Mouse (Mus musculus) forebrain, postnatal 0 days (tissue): Measurements from ENCODE around the gene Rims3. TPM values are rescaled to one million over a fixed set of nuclear protein-coding genes. Genes with fewer than 3 reads are reported as not detected.
A peak's percentile ranks its signal among the peaks of the same experiment; 100 is the strongest.

Experiments used
- ATAC-seq: fragments of 200-750 bp; cut with Nextera tagmentation; 2 replicates; pipeline ENCODE4 v1.8.0; 2017; ENCODE audit warnings: mild to moderate bottlenecking, moderate library complexity
- DNase-seq: peaks from one replicate; pipeline ENCODE4 v3.0.0-alpha.2; 2015
- H3K27ac ChIP-seq: fragments of 300-500 bp; sonication (generic); 2 replicates; pipeline ENCODE4 v1.5.1; 2014; ENCODE audit warnings: low read depth, mild to moderate bottlenecking, antibody characterized with exemption, low read length, moderate library complexity, mixed read lengths
- H3K27me3 ChIP-seq: fragments of 300-500 bp; sonication (generic); 2 replicates; pipeline ENCODE4 v1.6.1; 2014; ENCODE audit warnings: mild to moderate bottlenecking, low read length, mixed read lengths; ENCODE audit not compliant: insufficient read depth
- H3K36me3 ChIP-seq: fragments of 300-500 bp; sonication (generic); 2 replicates; pipeline ENCODE4 v1.6.1; 2014; ENCODE audit warnings: mild to moderate bottlenecking, moderate library complexity; ENCODE audit not compliant: insufficient read depth
- H3K4me1 ChIP-seq: fragments of 300-500 bp; sonication (generic); 2 replicates; pipeline ENCODE4 v1.6.1; 2014; ENCODE audit warnings: antibody characterized with exemption; ENCODE audit not compliant: insufficient read depth
- H3K4me2 ChIP-seq: fragments of 300-500 bp; sonication (generic); 2 replicates; pipeline ENCODE4 v1.6.1; 2014; ENCODE audit warnings: low read depth, mild to moderate bottlenecking, moderate library complexity
- H3K4me3 ChIP-seq: fragments of 300-500 bp; sonication (generic); 2 replicates; pipeline ENCODE4 v1.5.1; 2014; ENCODE audit warnings: low read depth, low read length, mixed read lengths
- H3K9ac ChIP-seq: fragments of 300-500 bp; sonication (generic); 2 replicates; pipeline ENCODE4 v1.6.1; 2014; ENCODE audit warnings: mild to moderate bottlenecking
- H3K9me3 ChIP-seq: fragments of 300-500 bp; sonication (generic); 2 replicates; pipeline ENCODE4 v1.6.1; 2016; ENCODE audit warnings: low read length
- CTCF ChIP-seq: sonication (generic); IDR thresholded peaks from 2 replicates; pipeline ENCODE4 v1.5.1; 2016; ENCODE audit warnings: antibody characterized with exemption, control low read depth, low read depth
- WGBS: fragments of 180-500 bp; shearing (Covaris S2); extraction: QIAGEN DNeasy Blood & Tissue Kit; methylation state at CpG from one replicate; pipeline ENCODE4 v1.1.7; 2014; 5-methylcytosine and 5-hydroxymethylcytosine counted together
- polyA plus RNA-seq: library from polyadenylated mRNA; unstranded; fragments of >200 nt; fragmentation: Nextera tagmentation; extraction: Ambion mirVana; gene quantifications from 2 replicates; pipeline ENCODE4 v1.2.1, GENCODE M21; 2015
- total RNA-seq: library from RNA; depleted of rRNA; stranded (reverse); fragments of >200 nt; gene quantifications from 2 replicates; pipeline ENCODE4 v1.2.3, GENCODE M21; 2014

Gene Rims3
- total and polyA plus RNA-seq, 2 experiments from 2014 or later = 21.7 to 86.1 TPM

GRCm38 (mm10) chr4:120904533-120904932, 49.9 kb downstream of the Rims3 start:
- no peaks in the 10 kb centered on the region for H3K27me3 ChIP-seq
- ATAC-seq = no peak
- no peak overlapping the region for H3K9ac ChIP-seq
- no peak for DNase-seq
- no peak overlapping the region for H3K4me3 ChIP-seq
- no peak overlapping the region for H3K27ac ChIP-seq
- WGBS = 80% methylated on average over 4 of the region's 4 CpGs
- TF ChIP-seq CTCF = no peak
- no peaks in the 10 kb centered on the region for H3K36me3 ChIP-seq
- no peak overlapping the region for H3K4me2 ChIP-seq
- no peaks in the 10 kb centered on the region for H3K4me1 ChIP-seq
- no peaks in the 10 kb centered on the region for H3K9me3 ChIP-seq

- no peak overlapping the region for H3K9ac ChIP-seq
- H3K27me3 ChIP-seq = no peaks in the 10 kb centered on the region
- no peaks in the 10 kb centered on the region for H3K36me3 ChIP-seq
- H3K4me3 ChIP-seq = no peak overlapping the region
- WGBS = 76% methylated on average over 5 of the region's 5 CpGs
- no peak for DNase-seq
- H3K4me2 ChIP-seq = no peak overlapping the region
- ATAC-seq = no peak
- H3K9me3 ChIP-seq = no peaks in the 10 kb centered on the region
- no peak overlapping the region for H3K27ac ChIP-seq
- H3K4me1 ChIP-seq = no peaks in the 10 kb centered on the region
- TF ChIP-seq CTCF = no peak
Measured at GRCm38 (mm10) chr4:120905644-120906043, 51.0 kb downstream of the Rims3 start.

GRCm38 (mm10) chr4:120909558-120910150, 55.0 kb downstream of the Rims3 start:
- 31% methylated on average over 15 of the region's 15 CpGs for WGBS
- Histone ChIP-seq H3K9ac (no peak overlapping the region), H3K9me3 (no peaks in the 10 kb centered on the region), H3K36me3 (no peaks in the 10 kb centered on the region), H3K4me3 (no peak overlapping the region), H3K27me3 (no peaks in the 10 kb centered on the region), H3K4me2 (no peak overlapping the region), H3K27ac (no peak overlapping the region), H3K4me1 (no peaks in the 10 kb centered on the region)
- TF ChIP-seq CTCF = peak; percentile 95
- ATAC-seq = peak; percentile 58; the same call in 1 of the 2 replicates
- peak; percentile 90 for DNase-seq

- ATAC-seq (no peak), DNase-seq (no peak)
- Histone ChIP-seq H3K4me2 (no peak overlapping the region), H3K36me3 (no peaks in the 10 kb centered on the region), H3K4me1 (no peaks in the 10 kb centered on the region), H3K27me3 (no peaks in the 10 kb centered on the region), H3K27ac (no peak overlapping the region), H3K9ac (no peak overlapping the region), H3K4me3 (no peak overlapping the region), H3K9me3 (no peaks in the 10 kb centered on the region)
- 83% methylated on average over 6 of the region's 6 CpGs for WGBS
- TF ChIP-seq CTCF = no peak
Measured at GRCm38 (mm10) chr4:120911086-120911485, 56.5 kb downstream of the Rims3 start.

- Histone ChIP-seq H3K36me3 (no peaks in the 10 kb centered on the region), H3K27me3 (no peaks in the 10 kb centered on the region), H3K9me3 (no peaks in the 10 kb centered on the region), H3K27ac (no peak overlapping the region), H3K9ac (no peak overlapping the region), H3K4me2 (no peak overlapping the region), H3K4me3 (no peak overlapping the region), H3K4me1 (no peaks in the 10 kb centered on the region)
- no peak for TF ChIP-seq CTCF
- ATAC-seq (no peak), DNase-seq (no peak)
- WGBS = 45% methylated on average over 4 of the region's 4 CpGs
Measured at GRCm38 (mm10) chr4:120912866-120913265, 58.2 kb downstream of the Rims3 start.

- H3K36me3 ChIP-seq = no peaks in the 10 kb centered on the region
- H3K4me3 ChIP-seq = no peak overlapping the region
- no peak for TF ChIP-seq CTCF
- ATAC-seq (no peak), DNase-seq (no peak)
- H3K9ac ChIP-seq = no peak overlapping the region
- H3K4me1 ChIP-seq = no peaks in the 10 kb centered on the region
- no peaks in the 10 kb centered on the region for H3K9me3 ChIP-seq
- 72% methylated on average over 8 of the region's 8 CpGs for WGBS
- H3K27me3 ChIP-seq = no peaks in the 10 kb centered on the region
- H3K27ac ChIP-seq = no peak overlapping the region
- no peak overlapping the region for H3K4me2 ChIP-seq
Measured at GRCm38 (mm10) chr4:120913443-120913842, 58.8 kb downstream of the Rims3 start.

GRCm38 (mm10) chr4:120913861-120914260, 59.2 kb downstream of the Rims3 start:
- Histone ChIP-seq H3K27me3 (no peaks in the 10 kb centered on the region), H3K4me3 (no peak overlapping the region), H3K4me1 (no peaks in the 10 kb centered on the region), H3K4me2 (no peak overlapping the region), H3K36me3 (no peaks in the 10 kb centered on the region), H3K9me3 (no peaks in the 10 kb centered on the region), H3K9ac (no peak overlapping the region), H3K27ac (no peak overlapping the region)
- WGBS = 78% methylated on average over 1 of the region's 1 CpGs
- DNase-seq (no peak), ATAC-seq (no peak)
- no peak for TF ChIP-seq CTCF
